Mouse (Mus musculus): ENCODE measurements around the gene Tdrd9. TPM values are rescaled to one million over a fixed set of nuclear protein-coding genes. Genes with fewer than 3 reads are reported as not detected.

Gene Tdrd9
- 0.07 and 0.11 TPM in 2 replicates for polyA plus RNA-seq (2012; ENCODE audit: low replicate concordance)

DNA sequence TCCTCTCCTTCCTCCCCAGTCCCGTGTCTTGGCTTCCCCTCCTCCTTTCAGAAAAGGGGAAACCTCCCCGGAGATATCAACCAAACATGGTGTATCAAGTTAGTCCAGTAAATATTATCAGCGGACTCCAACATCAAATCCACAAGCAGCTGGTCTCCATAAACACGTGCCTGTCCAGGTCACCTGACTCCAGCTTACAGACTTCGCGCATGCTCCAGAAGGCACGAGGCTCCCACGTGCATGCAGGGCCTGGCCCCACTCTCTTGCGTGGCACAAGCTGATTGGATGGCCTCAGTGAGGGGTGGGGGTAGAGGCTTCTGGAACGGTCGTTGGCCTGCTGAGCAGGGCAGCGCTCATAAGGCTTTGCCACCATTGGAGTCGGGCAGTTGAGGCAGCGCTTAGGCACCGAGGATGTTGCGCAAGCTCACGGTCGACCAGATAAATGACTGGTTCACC lies at the start of gene Tdrd9:
Tdrd9 (plus strand) TSS at position 329 of the 456 bp plus-strand sequence.

DNA sequence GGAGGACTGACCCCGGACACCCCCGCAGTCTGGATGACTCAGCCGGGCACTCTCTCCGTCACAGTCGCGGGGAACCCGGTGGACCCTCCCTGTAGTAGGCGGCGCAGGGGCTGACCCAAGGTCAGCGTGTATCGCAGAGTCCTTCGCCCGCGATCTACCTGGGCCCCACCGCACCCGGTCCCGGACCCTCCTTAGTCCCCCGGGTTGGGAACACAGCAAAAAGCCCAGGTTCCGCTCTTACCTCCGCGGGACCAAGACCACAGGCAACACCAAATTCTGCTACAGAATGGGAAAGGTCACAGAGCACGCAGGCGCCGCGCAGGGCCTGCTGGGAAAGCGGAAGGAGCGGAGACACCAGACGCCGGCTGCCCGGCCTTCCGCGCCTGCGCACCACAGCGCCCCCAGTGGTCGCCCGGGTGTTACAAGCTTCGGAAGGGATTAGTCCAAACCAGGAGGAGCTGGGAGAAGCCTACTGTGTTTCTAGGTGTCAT lies 4.6 kb upstream of the Tdrd9 start, which contains the start of gene Atp5mpl:
Atp5mpl (minus strand) TSS at position 295 of the 491 bp plus-strand sequence.

DNA sequence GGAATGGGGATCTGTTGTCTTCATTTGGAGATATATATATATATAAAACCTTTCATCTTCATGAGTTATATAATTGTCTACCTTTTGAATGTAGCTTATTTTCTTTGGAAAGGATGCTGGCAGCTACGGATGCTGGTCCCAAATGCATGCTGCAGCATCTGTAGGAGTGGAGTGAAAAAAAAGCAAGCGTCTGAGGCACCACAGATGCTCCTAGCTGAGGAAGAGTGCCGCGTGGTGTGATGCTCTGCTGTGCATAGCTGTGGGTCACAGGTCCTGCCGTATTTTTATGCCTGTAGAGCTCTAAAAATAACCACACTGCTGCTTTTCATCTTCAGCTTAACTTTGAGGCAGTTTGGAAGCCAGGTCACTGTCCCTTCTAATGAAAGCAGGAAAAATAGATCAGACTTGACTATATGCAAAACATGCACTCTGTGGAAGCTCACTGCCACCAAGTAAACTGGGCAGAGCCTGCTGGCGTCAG lies 9.6 kb downstream of the Tdrd9 start, which contains the start of gene Rd3l:
Rd3l (minus strand) TSS at position 431 of the 481 bp plus-strand sequence.

DNA sequence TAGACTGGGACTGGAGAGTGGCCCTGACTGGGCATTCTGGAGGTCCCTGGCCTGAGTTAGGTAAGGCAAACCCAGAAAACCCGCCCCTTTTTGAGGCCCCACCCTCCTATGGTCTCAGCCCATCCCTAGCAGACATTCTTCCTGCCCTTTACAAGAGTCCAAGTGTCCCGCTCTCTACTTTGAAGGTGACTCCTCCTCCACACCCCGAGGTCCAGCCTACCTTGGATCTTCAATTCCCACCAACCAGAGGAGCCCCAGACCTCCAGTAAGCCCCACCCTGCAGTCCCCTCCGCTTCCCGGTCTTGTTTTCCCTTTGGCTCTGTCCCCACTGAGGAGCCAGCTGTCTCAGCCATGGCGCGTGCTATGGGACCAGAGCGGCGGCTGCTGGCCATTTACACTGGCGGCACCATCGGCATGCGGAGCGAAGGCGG lies 135.2 kb downstream of the Tdrd9 start, which contains the start of gene Aspg:
Aspg (plus strand) TSS at position 139 of the 431 bp plus-strand sequence.

Other genes starting within 250 kb of the Tdrd9 start
- gene Klc1, start 212.7 kb upstream of the Tdrd9 start, polyA plus RNA-seq (2012; ENCODE audit: low replicate concordance), result 74.5 and 84.9 TPM in 2 replicates
- 2.9 and 3.6 TPM in 2 replicates for gene Xrcc3, start 157.7 kb upstream of the Tdrd9 start, polyA plus RNA-seq (2012; ENCODE audit: low replicate concordance)
- 4.7 and 5.4 TPM in 2 replicates for gene Zfyve21, start 157.4 kb upstream of the Tdrd9 start, polyA plus RNA-seq (2012; ENCODE audit: low replicate concordance)
- gene Ppp1r13b, start 63.4 kb upstream of the Tdrd9 start, polyA plus RNA-seq (2012; ENCODE audit: low replicate concordance), result 19.9 and 26.9 TPM in 2 replicates
- 15.0 and 15.9 TPM in 2 replicates for gene Atp5mpl, start 4.6 kb upstream of the Tdrd9 start, polyA plus RNA-seq (2012; ENCODE audit: low replicate concordance)
- not detected in 2 replicates for gene Rd3l, start 9.8 kb downstream of the Tdrd9 start, polyA plus RNA-seq (2012; ENCODE audit: low replicate concordance)
- not detected in 2 replicates for gene Aspg, start 135.1 kb downstream of the Tdrd9 start, polyA plus RNA-seq (2012; ENCODE audit: low replicate concordance)
- 1.5 and 1.7 TPM in 2 replicates for gene Kif26a, start 174.6 kb downstream of the Tdrd9 start, polyA plus RNA-seq (2012; ENCODE audit: low replicate concordance)

Measured in hematopoietic multipotent progenitor cell, adult 10-12 weeks (in vitro differentiated cells).